Mouse (Mus musculus) forebrain, embryonic 16.5 days (tissue): Measurements from ENCODE around the gene Actn1. TPM values are rescaled to one million over a fixed set of nuclear protein-coding genes. Genes with fewer than 3 reads are reported as not detected.
A peak's percentile ranks its signal among the peaks of the same experiment; 100 is the strongest.
"Not testable (repeated sequence)": the region's sequence is repeated elsewhere in the genome, so short reads cannot be mapped to it uniquely, and the experiment has no call there.

Experiments used
- ATAC-seq: fragments of 200-750 bp; cut with Nextera tagmentation; 2 replicates; pipeline ENCODE4 v1.8.0; 2017; ENCODE audit warnings: mild to moderate bottlenecking, moderate library complexity
- H3K27ac ChIP-seq: fragments of 300-500 bp; sonication (generic); 2 replicates; pipeline ENCODE4 v1.5.1; 2014; ENCODE audit warnings: low read length, control low read depth
- H3K27me3 ChIP-seq: fragments of 300-500 bp; sonication (generic); replicated peaks from 2 replicates; pipeline ENCODE4 v1.6.1; 2014; ENCODE audit warnings: low read length; ENCODE audit not compliant: control insufficient read depth, insufficient read depth
- H3K36me3 ChIP-seq: fragments of 300-500 bp; sonication (generic); 2 replicates; pipeline ENCODE4 v1.6.1; 2014; ENCODE audit not compliant: control insufficient read depth, insufficient read depth
- H3K4me1 ChIP-seq: fragments of 300-500 bp; sonication (generic); replicated peaks from 2 replicates; pipeline ENCODE4 v1.6.1; 2014; ENCODE audit warnings: low read length; ENCODE audit not compliant: control insufficient read depth, insufficient read depth
- H3K4me2 ChIP-seq: fragments of 300-500 bp; sonication (generic); 2 replicates; pipeline ENCODE4 v1.6.1; 2014; ENCODE audit warnings: mild to moderate bottlenecking, low read length, control low read depth
- H3K4me3 ChIP-seq: fragments of 300-500 bp; sonication (generic); replicated peaks from 2 replicates; pipeline ENCODE4 v1.5.1; 2014; ENCODE audit warnings: mild to moderate bottlenecking, low read length, control low read depth
- H3K9ac ChIP-seq: fragments of 300-500 bp; sonication (generic); replicated peaks from 2 replicates; pipeline ENCODE4 v1.6.1; 2014; ENCODE audit warnings: low read depth, low read length, control low read depth
- H3K9me3 ChIP-seq: fragments of 300-500 bp; sonication (generic); 2 replicates; pipeline ENCODE4 v1.6.1; 2016; ENCODE audit warnings: low read length; ENCODE audit not compliant: control insufficient read depth
- WGBS: fragments of 180-500 bp; shearing (Covaris S2); extraction: QIAGEN DNeasy Blood & Tissue Kit; methylation state at CpG from one replicate; pipeline ENCODE4 v1.1.7; 2014; 5-methylcytosine and 5-hydroxymethylcytosine counted together
- polyA plus RNA-seq: library from polyadenylated mRNA; unstranded; fragments of >200 nt; fragmentation: Nextera tagmentation; extraction: Ambion mirVana; gene quantifications from 2 replicates; pipeline ENCODE4 v1.2.1, GENCODE M21; 2015

Gene Actn1
- polyA plus RNA-seq, 1 experiment from 2014 or later: 8.9 TPM

DNA sequence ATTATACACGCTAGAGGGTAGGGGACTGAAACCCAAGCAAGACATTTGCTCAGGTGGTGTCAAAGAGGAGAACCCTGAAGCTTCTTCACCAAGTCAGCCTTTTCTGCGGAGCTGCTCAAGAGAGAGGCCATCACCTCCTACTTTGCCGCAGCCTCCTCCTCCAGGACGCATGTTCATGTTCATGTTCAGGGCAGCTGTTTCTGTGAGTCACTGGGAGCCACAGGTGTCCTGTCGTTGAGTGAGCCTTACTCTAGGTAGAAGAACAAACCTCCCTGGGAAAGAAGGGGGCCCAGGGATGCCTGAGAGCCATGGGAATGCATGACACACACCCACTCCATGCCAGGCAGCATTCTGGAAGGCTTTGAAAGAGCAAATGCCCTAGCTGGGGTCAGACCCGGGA, 7.8 kb upstream of the Actn1 start:
- H3K9ac ChIP-seq: no peak overlapping the region
- WGBS: 83% methylated on average over 6 of the region's 6 CpGs
- H3K27me3 ChIP-seq: no peaks in the 10 kb centered on the region
- H3K4me3 ChIP-seq: no peak overlapping the region
- ATAC-seq: no peak
- H3K4me2 ChIP-seq: no peak overlapping the region
- H3K27ac ChIP-seq: no peak overlapping the region
- H3K9me3 ChIP-seq: no peaks in the 10 kb centered on the region
- H3K4me1 ChIP-seq: peaks cover under 1% of the 10 kb centered on the region; the same call in 1 of the 2 replicates
- H3K36me3 ChIP-seq: no peaks in the 10 kb centered on the region

DNA sequence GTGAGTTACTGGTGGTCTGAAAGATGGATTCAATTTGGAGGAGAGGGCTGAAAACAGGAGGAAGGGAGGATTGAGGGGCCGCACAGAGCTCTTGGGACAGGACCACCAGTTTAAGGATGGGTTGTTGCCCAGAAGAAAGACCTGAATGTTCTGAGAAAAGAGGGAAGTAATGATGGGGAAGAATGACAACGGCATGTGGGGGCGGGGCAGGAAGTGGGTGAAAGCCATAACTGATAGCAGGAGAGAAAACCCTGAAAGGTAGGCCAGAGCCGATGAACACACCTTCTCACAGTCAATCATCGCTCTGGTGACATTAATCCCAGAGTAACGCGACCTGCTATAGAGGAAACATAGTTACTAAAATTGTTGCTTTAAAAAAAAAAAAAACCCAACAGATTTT, 4.2 kb upstream of the Actn1 start:
- H3K27me3 ChIP-seq, H3K4me2 ChIP-seq, H3K27ac ChIP-seq, H3K4me3 ChIP-seq, ATAC-seq, H3K9me3 ChIP-seq, H3K4me1 ChIP-seq, H3K9ac ChIP-seq, H3K36me3 ChIP-seq: not testable (repeated sequence)
- 87% methylated on average over 7 of the region's 7 CpGs for WGBS

DNA sequence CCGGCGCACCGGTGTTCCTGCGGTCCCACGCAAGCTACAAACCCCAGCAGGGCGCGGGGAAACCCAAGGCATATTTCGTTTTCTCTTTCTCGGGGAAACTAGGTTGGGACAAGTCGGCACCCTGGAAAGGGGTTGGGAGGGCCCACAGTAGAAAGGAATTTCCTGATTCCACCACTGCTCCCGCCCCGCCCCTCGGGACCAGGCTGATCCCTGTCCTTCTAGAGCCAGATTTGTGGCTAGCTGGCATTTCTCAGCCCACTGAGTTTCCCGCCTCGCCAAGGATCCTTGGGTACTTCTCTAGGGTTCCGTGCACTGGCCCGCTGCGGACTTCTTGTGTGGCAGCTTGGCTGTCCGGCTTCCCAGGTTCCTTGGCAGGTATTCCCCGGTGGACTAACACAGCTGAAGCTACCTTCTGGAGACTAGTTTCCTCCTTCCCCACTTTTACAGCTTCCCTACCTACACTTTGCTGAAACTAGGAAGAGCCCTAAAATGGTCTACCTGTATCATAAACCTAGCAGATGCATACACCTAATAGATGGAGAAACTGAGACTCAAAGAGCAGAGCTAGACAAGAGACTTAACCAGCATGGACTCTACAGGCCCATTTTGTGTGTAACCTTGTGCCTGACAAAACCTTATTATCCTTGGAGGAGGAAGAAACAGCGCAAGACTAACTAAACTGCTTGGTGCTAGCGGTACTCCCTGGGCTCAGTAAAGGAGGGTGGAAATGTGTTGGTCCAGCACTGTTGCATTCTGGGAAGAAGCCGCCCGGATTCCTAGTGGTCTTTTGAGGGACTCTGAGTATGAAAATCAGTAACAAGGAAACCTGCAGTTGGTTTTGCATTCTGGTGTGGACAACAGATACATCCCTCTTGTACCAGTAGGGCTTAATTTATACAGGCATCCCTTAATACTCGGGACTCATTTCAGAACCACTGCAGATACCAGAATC, 849 bp upstream of the Actn1 start:
- H3K4me2 ChIP-seq: peak overlapping the region; percentile 78
- 7% methylated on average over 25 of the region's 25 CpGs for WGBS

DNA sequence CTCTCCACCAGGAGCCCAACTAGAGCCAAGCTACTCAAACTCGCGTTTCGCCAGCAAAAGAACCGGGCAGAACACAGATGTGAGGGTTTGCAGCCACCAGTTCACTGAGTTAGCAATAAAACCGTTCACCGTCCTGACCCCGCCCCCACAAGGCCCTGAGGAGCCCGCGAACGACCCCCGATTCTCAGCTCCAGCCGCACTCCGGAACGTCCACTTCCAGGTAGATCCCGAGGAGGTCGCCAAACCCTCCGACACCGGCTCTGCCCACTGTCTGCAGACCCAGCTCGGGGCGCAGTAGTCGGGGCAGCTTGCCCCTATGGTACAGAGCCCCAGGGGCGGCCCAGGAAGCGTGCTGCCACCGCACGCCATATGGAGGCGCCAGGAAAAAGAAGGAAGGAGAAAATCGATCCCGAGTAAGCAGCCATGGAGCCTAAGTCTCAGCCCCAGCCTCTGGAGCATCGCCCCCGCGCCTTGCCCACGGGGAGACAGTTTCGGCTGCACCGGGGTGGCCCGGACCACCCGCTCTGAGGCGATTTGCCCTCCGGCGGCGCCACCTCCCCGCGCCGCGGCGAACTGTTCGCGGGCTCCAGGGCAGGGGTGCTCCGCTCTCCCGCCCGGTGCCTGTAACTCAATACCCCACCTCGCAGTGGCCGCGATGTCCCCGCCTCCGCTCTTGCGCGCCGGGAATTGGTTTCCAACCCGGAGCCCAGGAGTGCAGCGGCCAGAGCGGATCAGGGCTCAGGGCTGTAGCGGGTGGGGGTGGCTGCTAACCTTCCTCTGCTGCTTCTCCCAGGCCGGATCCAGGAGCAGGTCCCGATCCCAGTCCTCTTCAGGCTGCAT, 735 bp downstream of the Actn1 start:
- Histone ChIP-seq H3K4me3 (peak overlapping the region; percentile 88), H3K4me1 (peaks cover 14% of the 10 kb centered on the region), H3K4me2 (peak overlapping the region; percentile 78), H3K27me3 (no peaks in the 10 kb centered on the region), H3K27ac (peak overlapping the region; percentile 88), H3K36me3 (no peaks in the 10 kb centered on the region), H3K9me3 (no peaks in the 10 kb centered on the region), H3K9ac (peak overlapping the region; percentile 84)
- under 1% methylated on average over 60 of the region's 64 CpGs for WGBS
- peak; percentile 61 for ATAC-seq

More for the DNA sequence above, 849 bp upstream of the Actn1 start:
- Histone ChIP-seq H3K36me3 (no peaks in the 10 kb centered on the region), H3K9ac (peak overlapping the region; percentile 84), H3K27ac (peak overlapping the region; percentile 50; the same call in 1 of the 2 replicates), H3K27me3 (no peaks in the 10 kb centered on the region), H3K9me3 (no peaks in the 10 kb centered on the region), H3K4me1 (peaks cover 14% of the 10 kb centered on the region), H3K4me3 (peak overlapping the region; percentile 88)
- no peak; the same call in 1 of the 2 replicates for ATAC-seq

DNA sequence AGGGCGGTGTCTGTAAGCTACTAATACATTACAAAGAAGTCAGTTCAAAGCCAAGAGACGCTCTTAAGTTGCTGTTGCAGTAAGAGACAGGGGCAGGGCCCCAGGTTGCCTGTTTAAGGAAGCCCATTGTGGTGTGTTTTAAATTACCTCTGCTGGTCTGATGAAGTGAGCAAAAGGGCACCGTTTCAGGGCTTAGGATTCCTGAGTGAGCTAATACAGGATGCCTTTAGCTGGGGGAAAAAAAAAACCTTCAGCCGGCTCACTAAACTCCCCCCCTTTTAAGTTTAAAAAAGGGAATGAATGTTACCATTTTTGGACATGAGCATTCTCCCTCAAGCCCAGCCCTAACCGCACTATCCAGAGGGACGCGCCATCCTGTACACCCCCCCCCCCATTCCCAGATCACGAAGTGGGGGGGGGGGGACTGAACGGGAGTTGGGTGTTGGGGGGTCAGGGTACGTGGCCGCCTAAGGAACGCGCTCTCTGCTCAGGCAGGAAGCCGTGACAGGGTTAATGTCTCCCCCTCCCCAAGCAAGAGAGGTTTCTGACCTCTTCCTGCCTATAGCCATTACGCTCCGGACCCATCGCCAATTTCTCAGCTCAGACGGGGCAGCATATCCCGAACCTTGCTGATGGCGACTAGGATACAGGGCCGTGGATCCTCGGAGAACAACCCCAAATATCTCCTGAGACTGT, 1.5 kb downstream of the Actn1 start:
- ATAC-seq: no peak
- WGBS: under 1% methylated on average over 18 of the region's 22 CpGs

DNA sequence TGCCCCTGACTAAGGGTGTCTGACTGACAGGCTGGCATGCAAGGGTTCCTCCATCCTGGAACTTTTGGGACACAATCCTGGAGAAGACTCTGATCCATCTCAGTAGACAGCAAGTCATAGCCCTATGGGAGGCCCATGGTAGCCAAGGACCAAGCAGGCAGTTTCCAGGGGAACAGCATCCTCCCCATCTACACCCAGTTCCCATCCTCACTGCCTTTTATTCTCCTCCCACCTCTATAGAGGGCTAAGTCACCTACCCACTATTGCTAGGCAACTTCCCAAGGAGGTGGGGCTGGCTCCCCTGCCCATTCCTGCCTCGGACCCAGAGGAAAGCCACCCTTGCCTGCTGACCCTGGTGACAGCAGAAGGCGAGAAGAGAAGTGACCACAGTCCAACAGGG, 8.2 kb downstream of the Actn1 start:
- no peak overlapping the region for H3K4me3 ChIP-seq
- no peaks in the 10 kb centered on the region for H3K9me3 ChIP-seq
- H3K27me3 ChIP-seq: no peaks in the 10 kb centered on the region
- no peak overlapping the region for H3K27ac ChIP-seq
- H3K4me2 ChIP-seq: no peak overlapping the region
- ATAC-seq: no peak
- no peaks in the 10 kb centered on the region for H3K4me1 ChIP-seq
- H3K36me3 ChIP-seq: no peaks in the 10 kb centered on the region
- H3K9ac ChIP-seq: no peak overlapping the region
- WGBS: 58% methylated on average over 2 of the region's 2 CpGs

More for the DNA sequence above, 1.5 kb downstream of the Actn1 start:
- Histone ChIP-seq H3K4me3 (peak overlapping the region; percentile 88), H3K4me2 (peak overlapping the region; percentile 78), H3K4me1 (peaks cover 14% of the 10 kb centered on the region), H3K27me3 (no peaks in the 10 kb centered on the region), H3K36me3 (no peaks in the 10 kb centered on the region), H3K9ac (peak overlapping the region; percentile 84), H3K27ac (peak overlapping the region; percentile 88; the same call in 1 of the 2 replicates), H3K9me3 (no peaks in the 10 kb centered on the region)

DNA sequence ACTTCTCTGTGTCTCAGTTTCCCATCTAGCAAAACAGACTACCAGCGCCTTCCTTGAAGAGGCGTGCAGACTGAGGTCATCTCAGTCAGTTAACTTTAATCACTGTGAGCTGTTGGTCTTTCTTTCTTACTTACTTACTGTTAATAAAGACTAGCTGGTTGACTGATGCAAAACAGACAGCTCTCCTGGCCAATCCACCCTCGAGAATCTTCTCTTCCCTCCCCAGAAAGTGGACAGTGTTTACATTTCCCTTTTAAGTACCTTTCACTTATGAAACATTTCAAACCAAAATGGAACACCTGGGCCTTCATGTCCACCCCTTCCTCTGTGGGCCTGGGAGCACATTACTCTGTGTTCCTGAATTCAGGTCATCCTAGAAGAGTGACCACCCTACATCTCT, 8.6 kb downstream of the Actn1 start:
- WGBS: 78% methylated on average over 3 of the region's 3 CpGs
- Histone ChIP-seq H3K9ac (no peak overlapping the region), H3K4me1 (no peaks in the 10 kb centered on the region), H3K27ac (no peak overlapping the region), H3K27me3 (no peaks in the 10 kb centered on the region), H3K9me3 (no peaks in the 10 kb centered on the region), H3K4me3 (no peak overlapping the region), H3K36me3 (no peaks in the 10 kb centered on the region), H3K4me2 (no peak overlapping the region)
- ATAC-seq: no peak

DNA sequence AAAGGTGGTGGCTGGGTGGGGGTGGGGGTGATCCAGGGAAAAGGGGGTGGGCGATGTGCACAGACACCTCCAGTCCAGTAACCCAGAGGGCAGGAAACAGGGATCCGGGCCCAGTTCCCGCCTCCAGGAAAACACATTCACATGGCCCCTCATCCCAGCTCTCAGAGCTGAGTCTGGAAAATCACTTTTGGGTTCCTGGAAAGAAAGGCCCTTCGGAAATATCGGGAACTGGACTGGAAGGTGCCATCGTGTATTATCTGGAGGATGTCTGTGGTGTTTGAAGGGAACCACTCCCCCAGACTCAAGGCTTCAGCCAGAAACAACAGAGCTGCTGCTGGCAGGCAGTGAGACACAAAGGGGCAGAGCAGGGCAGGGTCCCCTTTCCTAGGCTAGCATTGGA, 10.6 kb downstream of the Actn1 start:
- H3K4me1 ChIP-seq: no peaks in the 10 kb centered on the region
- H3K27ac ChIP-seq: no peak overlapping the region
- no peak overlapping the region for H3K4me3 ChIP-seq
- H3K4me2 ChIP-seq: no peak overlapping the region
- H3K9me3 ChIP-seq: no peaks in the 10 kb centered on the region
- WGBS: 63% methylated on average over 6 of the region's 6 CpGs
- H3K9ac ChIP-seq: no peak overlapping the region
- H3K27me3 ChIP-seq: no peaks in the 10 kb centered on the region
- ATAC-seq: no peak
- no peaks in the 10 kb centered on the region for H3K36me3 ChIP-seq
